Comparison of ENCODE assay signal across 7 mouse cellular contexts in genomic region chr2:91729571-91729970, GRCm38 (mm10). TPM values are rescaled to one million over a fixed set of nuclear protein-coding genes. Genes with fewer than 3 reads are reported as not detected.
DNase-seq lines count a peak whose midpoint lies in the region; ATAC-seq and TF ChIP-seq lines count a peak whose summit lies in the region.

No protein-coding gene starts in this region.

- no peak overlapping the region for H3K27ac ChIP-seq in embryonic fibroblast, embryonic 13.5 days (ENCODE audit: insufficient read depth, low read length)
- H3K27ac ChIP-seq in limb, embryonic 11.5 days (replicated peaks; ENCODE audit: low read depth, low read length) = no peak overlapping the region
- peak overlapping the region; percentile 93 for H3K27ac ChIP-seq in neural tube, embryonic 15.5 days (replicated peaks)

- H3K36me3 ChIP-seq in limb, embryonic 11.5 days (ENCODE audit: control insufficient read depth, insufficient read depth, low read length) = no peaks in the 10 kb centered on the region
- no peaks in the 10 kb centered on the region for H3K36me3 ChIP-seq in neural tube, embryonic 15.5 days

- no peaks in the 10 kb centered on the region for H3K27me3 ChIP-seq in limb, embryonic 11.5 days (ENCODE audit: control insufficient read depth, insufficient read depth, low read length)
- no peaks in the 10 kb centered on the region for H3K27me3 ChIP-seq in neural tube, embryonic 15.5 days (replicated peaks)

- H3K9me3 ChIP-seq in limb, embryonic 11.5 days (ENCODE audit: control insufficient read depth, low read length) = no peaks in the 10 kb centered on the region
- H3K9me3 ChIP-seq in neural tube, embryonic 15.5 days (replicated peaks) = no peaks in the 10 kb centered on the region

- DNase-seq in lung, adult 2 months = no peak
- DNase-seq in lung, postnatal 36 days = no peak
- DNase-seq in limb, embryonic 11.5 days (ENCODE audit: low spot score) = no peak
- DNase-seq in urinary bladder, adult 18-20 months (ENCODE audit: low spot score in 2 of 2) = no peak
- no peak for DNase-seq in cerebellum, postnatal 14 days

- 14% methylated on average over 4 of the region's 4 CpGs for WGBS in lung, adult 2 months
- WGBS in limb, embryonic 11.5 days = 26% methylated on average over 4 of the region's 4 CpGs
- WGBS in neural tube, embryonic 15.5 days = 18% methylated on average over 4 of the region's 4 CpGs

- no peak overlapping the region for H3K9ac ChIP-seq in limb, embryonic 11.5 days (ENCODE audit: low read length)
- H3K9ac ChIP-seq in neural tube, embryonic 15.5 days (replicated peaks) = peak overlapping the region; percentile 96

- H3K4me2 ChIP-seq in limb, embryonic 11.5 days (ENCODE audit: low read depth, severe bottlenecking) = no peak overlapping the region; the same call in 1 of the 2 replicates
- H3K4me2 ChIP-seq in neural tube, embryonic 15.5 days = peak overlapping the region; percentile 64

- peak overlapping the region; percentile 78 for H3K4me3 ChIP-seq in lung, adult 2 months (replicated peaks; ENCODE audit: extremely low read depth, low read depth, low read length)
- H3K4me3 ChIP-seq in embryonic fibroblast, embryonic 13.5 days (ENCODE audit: insufficient read depth, low read length) = peak overlapping the region; percentile 98
- H3K4me3 ChIP-seq in limb, embryonic 11.5 days (ENCODE audit: low read depth, low read length) = peak overlapping the region; percentile 95
- peak overlapping the region; percentile 90 for H3K4me3 ChIP-seq in neural tube, embryonic 15.5 days (replicated peaks)

- no peak for TF ChIP-seq POLR2A in lung, adult 2 months (IDR thresholded peaks at IDR 0.05; ENCODE audit: borderline replicate concordance, extremely low read depth, low read depth, low read length)
- no peak for TF ChIP-seq POLR2A in embryonic fibroblast, embryonic 13.5 days (IDR thresholded peaks at IDR 0.05; ENCODE audit: low read depth, low read length)

- H3K4me1 ChIP-seq in lung, adult 2 months (ENCODE audit: control insufficient read depth, insufficient read depth, low read length) = no peaks in the 10 kb centered on the region; the same call in 1 of the 2 replicates
- no peaks in the 10 kb centered on the region for H3K4me1 ChIP-seq in embryonic fibroblast, embryonic 13.5 days (ENCODE audit: control insufficient read depth, insufficient read depth, low read length)
- H3K4me1 ChIP-seq in limb, embryonic 11.5 days (ENCODE audit: control insufficient read depth, insufficient read depth, low read length) = no peaks in the 10 kb centered on the region
- 0 out of 2 replicates have a peak, but pooled peaks cover 2% of the 10 kb centered on the region for H3K4me1 ChIP-seq in neural tube, embryonic 15.5 days

- no peak for TF ChIP-seq CTCF in lung, adult 2 months (IDR thresholded peaks at IDR 0.05; ENCODE audit: insufficient read depth, low read length)
- TF ChIP-seq CTCF in embryonic fibroblast, embryonic 13.5 days (IDR thresholded peaks at IDR 0.05; ENCODE audit: borderline replicate concordance, insufficient read depth, low read length) = no peak

- no peak for ATAC-seq in limb, embryonic 11.5 days (ENCODE audit: insufficient number of reproducible peaks, low FRiP score, low TSS enrichment, low read depth)
- peak; percentile 23; the same call in 1 of the 2 replicates for ATAC-seq in neural tube, embryonic 15.5 days (ENCODE audit: low FRiP score)

RNA-seq across cellular contexts. Expression of gene Ambra1, which starts 0.4 kb away (rescaled TPM):
- 16.6 and 20.0 TPM in 2 replicates for polyA plus RNA-seq in lung, adult 2 months (2012; rRNA removed)
- 23.8 and 26.2 TPM in 2 replicates for polyA plus RNA-seq in embryonic fibroblast, embryonic 13.5 days (2011; ENCODE audit: insufficient read length, low read depth, missing spikeins)
- polyA plus RNA-seq in limb, embryonic 11.5 days (2014; fragmentation: Nextera tagmentation; extraction: Ambion mirVana) = 18.6 and 21.1 TPM in 2 replicates
- polyA plus RNA-seq in neural tube, embryonic 15.5 days (2015; fragmentation: Nextera tagmentation; extraction: Ambion mirVana) = 21.3 and 22.0 TPM in 2 replicates

RNA-seq across cellular contexts. Expression of gene Harbi1, which starts 18.9 kb away (rescaled TPM):
- 1.9 and 3.5 TPM in 2 replicates for polyA plus RNA-seq in lung, adult 2 months (2012; rRNA removed)
- polyA plus RNA-seq in embryonic fibroblast, embryonic 13.5 days (2011; ENCODE audit: insufficient read length, low read depth, missing spikeins) = 6.0 and 8.3 TPM in 2 replicates
- polyA plus RNA-seq in limb, embryonic 11.5 days (2014; fragmentation: Nextera tagmentation; extraction: Ambion mirVana) = 18.9 and 20.7 TPM in 2 replicates
- 18.7 and 19.3 TPM in 2 replicates for polyA plus RNA-seq in neural tube, embryonic 15.5 days (2015; fragmentation: Nextera tagmentation; extraction: Ambion mirVana)

RNA-seq across cellular contexts. Expression of gene Atg13, which starts 19.2 kb away (rescaled TPM):
- 31.8 and 40.4 TPM in 2 replicates for polyA plus RNA-seq in lung, adult 2 months (2012; rRNA removed)
- 19.8 and 20.6 TPM in 2 replicates for polyA plus RNA-seq in embryonic fibroblast, embryonic 13.5 days (2011; ENCODE audit: insufficient read length, low read depth, missing spikeins)
- 30.5 and 31.1 TPM in 2 replicates for polyA plus RNA-seq in limb, embryonic 11.5 days (2014; fragmentation: Nextera tagmentation; extraction: Ambion mirVana)
- 30.8 and 33.7 TPM in 2 replicates for polyA plus RNA-seq in neural tube, embryonic 15.5 days (2015; fragmentation: Nextera tagmentation; extraction: Ambion mirVana)
